Mouse (Mus musculus): ENCODE measurements at regions not wholly inside any gene's neighbourhood (a gene's known extent, or its start where the extent isn't known, plus 50 kb on each side); places are given as distances from the start of the nearest gene placed in this dataset.

DNA sequence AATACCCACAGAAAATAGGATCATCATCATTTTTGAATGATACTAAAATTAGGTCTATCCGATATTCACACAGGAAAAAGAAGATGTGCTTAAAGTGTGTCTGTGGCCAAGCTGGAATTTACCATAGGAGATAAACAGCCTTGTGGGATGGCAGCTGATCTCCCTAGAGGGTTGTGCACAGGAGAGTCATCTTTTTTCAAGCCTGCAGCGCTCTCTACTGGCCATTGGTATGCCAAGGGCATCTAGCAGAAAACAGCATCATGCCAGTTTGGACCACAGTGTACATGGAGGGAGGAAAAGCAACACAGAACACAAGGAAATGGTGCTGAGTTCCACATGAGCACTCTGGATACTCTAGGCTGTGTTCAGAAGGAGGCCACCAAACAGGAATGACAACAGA lies 74.1 kb upstream of the Diaph3 start:
- TF ChIP-seq POLR2A (IDR thresholded peaks at IDR 0.05; ENCODE audit: control insufficient read depth, extremely low read depth, insufficient read depth, low read length, poor library complexity) (no peak), CTCF (IDR thresholded peaks at IDR 0.05; ENCODE audit: borderline replicate concordance, control insufficient read depth, extremely low read depth, insufficient read depth, low read length, poor library complexity) (no peak)
